Mouse (Mus musculus) neural tube, embryonic 15.5 days (tissue): ENCODE results near the gene Kcnh1. TPM values are rescaled to one million over a fixed set of nuclear protein-coding genes. Genes with fewer than 3 reads are reported as not detected.

Experiments used
- ATAC-seq: fragments of 200-750 bp; cut with Nextera tagmentation; 2 replicates; pipeline ENCODE4 v1.8.0; 2017; ENCODE audit warnings: mild to moderate bottlenecking, moderate TSS enrichment, moderate library complexity; ENCODE audit not compliant: low FRiP score
- H3K27ac ChIP-seq: fragments of 300-500 bp; sonication (generic); replicated peaks from 2 replicates; pipeline ENCODE4 v1.5.1; 2015; ENCODE audit warnings: mild to moderate bottlenecking, inconsistent platforms
- H3K27me3 ChIP-seq: fragments of 300-500 bp; sonication (generic); replicated peaks from 2 replicates; pipeline ENCODE4 v1.6.1; 2015; ENCODE audit warnings: inconsistent platforms
- H3K36me3 ChIP-seq: fragments of 300-500 bp; sonication (generic); 2 replicates; pipeline ENCODE4 v1.6.1; 2015; ENCODE audit warnings: inconsistent platforms
- H3K4me1 ChIP-seq: fragments of 300-500 bp; sonication (generic); 2 replicates; pipeline ENCODE4 v1.6.1; 2015; ENCODE audit warnings: inconsistent platforms
- H3K4me2 ChIP-seq: fragments of 300-500 bp; sonication (generic); 2 replicates; pipeline ENCODE4 v1.6.1; 2015; ENCODE audit warnings: inconsistent platforms, mild to moderate bottlenecking, moderate library complexity
- H3K4me3 ChIP-seq: fragments of 300-500 bp; sonication (generic); replicated peaks from 2 replicates; pipeline ENCODE4 v1.5.1; 2015; ENCODE audit warnings: mild to moderate bottlenecking, inconsistent platforms
- H3K9ac ChIP-seq: fragments of 300-500 bp; sonication (generic); replicated peaks from 2 replicates; pipeline ENCODE4 v1.6.1; 2015; ENCODE audit warnings: mild to moderate bottlenecking, inconsistent platforms
- H3K9me3 ChIP-seq: fragments of 300-500 bp; sonication (generic); replicated peaks from 2 replicates; pipeline ENCODE4 v1.6.1; 2016; ENCODE audit warnings: inconsistent platforms
- WGBS: fragments of 180-500 bp; shearing (Covaris S2); methylation state at CpG from one replicate; pipeline ENCODE4 v1.1.7; 2015; ENCODE audit warnings: mixed read lengths; 5-methylcytosine and 5-hydroxymethylcytosine counted together
- polyA plus RNA-seq: library from polyadenylated mRNA; unstranded; fragments of >200 nt; fragmentation: Nextera tagmentation; extraction: Ambion mirVana; gene quantifications from 2 replicates; pipeline ENCODE4 v1.2.1, GENCODE M21; 2015

Kcnh1 gene
- polyA plus RNA-seq, 1 experiment from 2014 or later, result 4.6 TPM

DNA sequence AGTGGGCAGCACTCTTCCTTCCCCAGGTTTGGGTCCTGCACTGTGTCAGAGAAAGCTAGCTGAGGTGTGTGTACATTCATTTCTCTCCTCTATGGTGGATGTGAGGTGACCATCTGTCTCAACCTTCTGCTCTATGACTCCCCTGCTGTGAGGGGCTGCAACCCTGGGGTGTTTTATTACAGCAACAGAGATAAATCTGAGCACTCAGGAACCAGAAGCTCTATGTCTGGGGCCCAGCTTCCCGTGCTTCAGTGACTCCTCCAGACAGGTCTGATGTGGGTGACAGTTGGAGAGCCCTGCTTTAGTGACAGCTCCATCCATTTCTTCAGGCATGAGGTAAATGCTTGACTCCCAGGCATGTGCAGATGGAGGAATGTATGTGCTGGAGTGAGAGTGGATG is 12.4 kb downstream of the Kcnh1 start:
- Histone ChIP-seq H3K4me3 (no peak overlapping the region), H3K27me3 (no peaks in the 10 kb centered on the region), H3K27ac (no peak overlapping the region), H3K4me1 (no peaks in the 10 kb centered on the region), H3K36me3 (no peaks in the 10 kb centered on the region), H3K4me2 (no peak overlapping the region), H3K9ac (no peak overlapping the region), H3K9me3 (no peaks in the 10 kb centered on the region)
- ATAC-seq, result no peak
- 10% methylated on average over 1 of the region's 1 CpGs for WGBS

GRCm38 (mm10) chr1:192207956-192208355 is 17.4 kb downstream of the Kcnh1 start:
- no peak for ATAC-seq
- H3K4me2 ChIP-seq, result no peak overlapping the region
- H3K4me1 ChIP-seq, result no peaks in the 10 kb centered on the region
- no peak overlapping the region for H3K4me3 ChIP-seq
- H3K27ac ChIP-seq, result no peak overlapping the region
- no peaks in the 10 kb centered on the region for H3K36me3 ChIP-seq
- 21% methylated on average over 5 of the region's 5 CpGs for WGBS
- 0 out of 2 replicates have a peak, but pooled peaks cover 2% of the 10 kb centered on the region for H3K9me3 ChIP-seq
- H3K9ac ChIP-seq, result no peak overlapping the region
- no peaks in the 10 kb centered on the region for H3K27me3 ChIP-seq

DNA sequence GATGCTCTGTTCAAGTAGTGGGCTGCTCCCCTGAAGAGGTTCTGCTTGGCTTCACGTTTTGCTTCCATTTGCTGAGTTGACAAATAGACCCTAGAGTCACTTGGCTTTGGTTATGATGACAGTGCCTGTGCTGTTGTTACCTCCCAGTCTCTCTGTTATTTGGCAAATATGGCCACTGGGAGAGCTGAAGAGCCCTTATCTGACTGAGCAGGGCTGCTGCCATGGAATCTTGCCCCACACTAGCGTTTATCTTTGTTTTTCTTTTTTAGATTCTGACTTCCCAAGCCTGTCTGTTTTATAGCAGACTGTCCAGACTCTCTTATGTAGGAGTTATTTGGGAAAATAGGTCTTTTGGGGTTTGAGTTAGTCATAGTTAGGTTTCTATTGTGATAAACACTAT is 21.9 kb downstream of the Kcnh1 start:
- WGBS, result 76% methylated on average over 2 of the region's 2 CpGs
- no peak for ATAC-seq

DNA sequence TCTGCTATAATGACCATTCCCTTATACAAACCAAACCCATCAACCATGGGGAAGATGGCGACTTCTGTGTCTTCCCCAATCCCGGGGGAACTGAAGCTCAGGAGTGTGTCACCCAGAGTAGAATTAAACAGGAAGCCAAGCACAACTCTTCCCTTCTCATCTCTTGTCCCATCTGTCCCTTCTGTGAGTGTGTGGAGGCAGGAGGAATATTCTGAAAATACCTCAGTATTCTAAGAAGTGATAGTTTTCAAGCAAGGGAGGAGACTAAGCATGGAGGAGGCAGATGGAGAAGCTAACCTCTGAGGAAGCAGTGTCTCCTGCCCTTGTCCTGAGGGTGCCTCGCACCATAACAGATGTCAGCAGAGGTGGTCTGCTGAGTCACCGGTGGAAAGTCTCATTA is 24.1 kb downstream of the Kcnh1 start:
- Histone ChIP-seq H3K36me3 (no peaks in the 10 kb centered on the region), H3K4me1 (no peaks in the 10 kb centered on the region), H3K27me3 (no peaks in the 10 kb centered on the region), H3K4me3 (no peak overlapping the region), H3K4me2 (no peak overlapping the region), H3K9ac (no peak overlapping the region), H3K27ac (no peak overlapping the region), H3K9me3 (0 out of 2 replicates have a peak, but pooled peaks cover 2% of the 10 kb centered on the region)
- ATAC-seq, result no peak
- WGBS, result 96% methylated on average over 4 of the region's 4 CpGs

More for the DNA sequence above, 21.9 kb downstream of the Kcnh1 start:
- Histone ChIP-seq H3K4me1 (no peaks in the 10 kb centered on the region), H3K27me3 (no peaks in the 10 kb centered on the region), H3K4me2 (no peak overlapping the region), H3K27ac (no peak overlapping the region), H3K4me3 (no peak overlapping the region), H3K9me3 (0 out of 2 replicates have a peak, but pooled peaks cover 2% of the 10 kb centered on the region), H3K36me3 (no peaks in the 10 kb centered on the region), H3K9ac (no peak overlapping the region)

GRCm38 (mm10) chr1:192220156-192220555 is 29.6 kb downstream of the Kcnh1 start:
- Histone ChIP-seq H3K9me3 (no peaks in the 10 kb centered on the region), H3K36me3 (no peaks in the 10 kb centered on the region), H3K4me2 (no peak overlapping the region), H3K4me3 (no peak overlapping the region), H3K27ac (no peak overlapping the region), H3K4me1 (no peaks in the 10 kb centered on the region), H3K9ac (no peak overlapping the region), H3K27me3 (no peaks in the 10 kb centered on the region)
- WGBS, result 65% methylated on average over 2 of the region's 2 CpGs
- no peak for ATAC-seq

DNA sequence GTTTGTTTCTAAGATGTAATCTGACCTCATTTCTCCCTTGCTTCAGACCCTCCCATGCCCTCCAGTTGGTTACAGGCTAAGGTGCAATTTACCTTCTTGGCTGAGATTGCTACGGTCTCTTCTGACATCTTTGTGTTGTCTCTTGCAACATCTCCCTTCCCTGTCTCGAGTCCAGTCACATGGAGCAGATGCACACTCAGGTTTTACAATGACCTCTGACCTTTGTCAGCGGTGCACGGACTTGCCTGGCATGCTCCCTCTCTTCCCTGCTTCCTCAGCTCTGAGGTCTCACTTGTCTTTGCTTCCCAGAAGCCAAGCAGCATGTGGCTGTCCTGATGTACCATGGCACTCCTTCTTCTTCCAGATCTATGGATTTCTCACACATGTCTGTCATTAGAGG is 33.6 kb downstream of the Kcnh1 start:
- Histone ChIP-seq H3K27me3 (no peaks in the 10 kb centered on the region), H3K4me1 (no peaks in the 10 kb centered on the region), H3K36me3 (no peaks in the 10 kb centered on the region), H3K9ac (no peak overlapping the region), H3K27ac (no peak overlapping the region), H3K4me3 (no peak overlapping the region), H3K4me2 (no peak overlapping the region), H3K9me3 (no peaks in the 10 kb centered on the region)
- no peak for ATAC-seq
- 56% methylated on average over 4 of the region's 4 CpGs for WGBS

- H3K27me3 ChIP-seq, result no peaks in the 10 kb centered on the region
- H3K36me3 ChIP-seq, result no peaks in the 10 kb centered on the region
- H3K27ac ChIP-seq, result no peak overlapping the region
- no peak overlapping the region for H3K9ac ChIP-seq
- 67% methylated on average over 1 of the region's 1 CpGs for WGBS
- H3K4me1 ChIP-seq, result peaks cover 3% of the 10 kb centered on the region; the same call in 1 of the 2 replicates
- no peak for ATAC-seq
- H3K4me3 ChIP-seq, result no peak overlapping the region
- H3K9me3 ChIP-seq, result no peaks in the 10 kb centered on the region
- H3K4me2 ChIP-seq, result no peak overlapping the region
Measured at GRCm38 (mm10) chr1:192232696-192233095, 42.1 kb downstream of the Kcnh1 start.

GRCm38 (mm10) chr1:192246836-192247235 is 56.3 kb downstream of the Kcnh1 start:
- no peaks in the 10 kb centered on the region for H3K36me3 ChIP-seq
- H3K27me3 ChIP-seq, result 0 out of 2 replicates have a peak, but pooled peaks cover 2% of the 10 kb centered on the region
- no peaks in the 10 kb centered on the region for H3K9me3 ChIP-seq
- WGBS, result 81% methylated on average over 3 of the region's 3 CpGs
- no peak overlapping the region for H3K9ac ChIP-seq
- no peak overlapping the region for H3K4me2 ChIP-seq
- no peak overlapping the region for H3K27ac ChIP-seq
- no peak for ATAC-seq
- H3K4me3 ChIP-seq, result no peak overlapping the region
- H3K4me1 ChIP-seq, result no peaks in the 10 kb centered on the region

DNA sequence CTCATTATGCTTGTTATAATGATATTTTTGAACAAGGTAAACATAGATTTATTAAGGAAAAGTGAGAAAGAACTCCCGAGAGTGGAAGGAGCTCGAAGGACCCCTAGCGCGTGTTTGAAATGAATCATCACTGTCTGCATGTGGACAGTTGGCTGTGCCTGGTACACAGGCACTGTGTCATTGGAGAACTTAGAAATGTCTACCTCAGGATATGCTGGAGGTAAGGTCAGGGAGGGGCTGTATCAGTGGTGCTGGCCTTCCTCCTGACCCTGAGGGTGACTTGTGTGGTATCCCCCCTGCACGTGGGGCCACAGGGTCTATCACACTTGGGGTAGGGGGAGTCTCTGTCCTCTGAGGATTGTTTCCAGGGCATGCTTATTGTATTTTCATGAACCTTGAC is 68.6 kb downstream of the Kcnh1 start:
- Histone ChIP-seq H3K36me3 (no peaks in the 10 kb centered on the region), H3K4me3 (no peak overlapping the region), H3K27ac (no peak overlapping the region), H3K27me3 (no peaks in the 10 kb centered on the region), H3K4me2 (no peak overlapping the region), H3K4me1 (no peaks in the 10 kb centered on the region), H3K9ac (no peak overlapping the region), H3K9me3 (no peaks in the 10 kb centered on the region)
- ATAC-seq, result no peak
- 87% methylated on average over 5 of the region's 5 CpGs for WGBS

GRCm38 (mm10) chr1:192259616-192260015 is 69.0 kb downstream of the Kcnh1 start:
- Histone ChIP-seq H3K4me3 (no peak overlapping the region), H3K27me3 (no peaks in the 10 kb centered on the region), H3K4me2 (no peak overlapping the region), H3K9me3 (no peaks in the 10 kb centered on the region), H3K36me3 (no peaks in the 10 kb centered on the region), H3K27ac (no peak overlapping the region), H3K9ac (no peak overlapping the region), H3K4me1 (no peaks in the 10 kb centered on the region)
- ATAC-seq, result no peak
- 74% methylated on average over 7 of the region's 7 CpGs for WGBS

DNA sequence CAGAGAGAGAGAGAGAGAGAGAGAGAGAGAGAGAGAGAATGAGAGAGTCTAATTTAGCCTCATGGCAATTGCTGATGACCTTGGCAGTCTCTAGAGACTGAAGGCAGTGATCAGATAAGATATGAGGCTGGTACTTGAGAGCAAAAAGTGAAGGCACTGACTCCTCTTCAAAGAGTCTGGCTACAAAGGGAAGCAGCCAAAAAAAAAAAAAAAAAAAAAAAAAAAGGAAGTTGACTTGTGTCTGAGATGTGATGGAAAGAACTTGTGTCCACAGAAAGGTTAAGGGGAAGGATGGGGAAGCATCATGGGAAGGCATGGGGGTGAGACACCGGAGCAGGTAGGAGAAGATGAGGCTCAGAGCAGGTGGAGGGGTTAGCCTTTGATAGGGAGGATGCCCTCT is 75.1 kb downstream of the Kcnh1 start:
- Histone ChIP-seq H3K4me2 (no peak overlapping the region), H3K9me3 (no peaks in the 10 kb centered on the region), H3K27ac (no peak overlapping the region), H3K4me1 (no peaks in the 10 kb centered on the region), H3K36me3 (no peaks in the 10 kb centered on the region), H3K9ac (no peak overlapping the region), H3K27me3 (no peaks in the 10 kb centered on the region), H3K4me3 (no peak overlapping the region)
- 90% methylated on average over 1 of the region's 1 CpGs for WGBS
- no peak for ATAC-seq

GRCm38 (mm10) chr1:192266956-192267355 is 76.4 kb downstream of the Kcnh1 start:
- no peak overlapping the region for H3K27ac ChIP-seq
- H3K4me2 ChIP-seq, result no peak overlapping the region
- ATAC-seq, result no peak
- no peaks in the 10 kb centered on the region for H3K27me3 ChIP-seq
- no peak overlapping the region for H3K4me3 ChIP-seq
- H3K9ac ChIP-seq, result no peak overlapping the region
- H3K9me3 ChIP-seq, result no peaks in the 10 kb centered on the region
- H3K4me1 ChIP-seq, result no peaks in the 10 kb centered on the region
- H3K36me3 ChIP-seq, result no peaks in the 10 kb centered on the region
- 97% methylated on average over 6 of the region's 6 CpGs for WGBS

GRCm38 (mm10) chr1:192268878-192269277 is 78.3 kb downstream of the Kcnh1 start:
- Histone ChIP-seq H3K27me3 (no peaks in the 10 kb centered on the region), H3K4me1 (no peaks in the 10 kb centered on the region), H3K4me2 (no peak overlapping the region), H3K27ac (no peak overlapping the region), H3K4me3 (no peak overlapping the region), H3K36me3 (no peaks in the 10 kb centered on the region), H3K9me3 (no peaks in the 10 kb centered on the region), H3K9ac (no peak overlapping the region)
- WGBS, result 82% methylated on average over 5 of the region's 5 CpGs
- ATAC-seq, result no peak
